Mouse (Mus musculus) embryonic fibroblast, embryonic 13.5 days (primary cell): ENCODE measurements around the gene Car14. TPM values are rescaled to one million over a fixed set of nuclear protein-coding genes. Genes with fewer than 3 reads are reported as not detected.
"Not testable (repeated sequence)": the region's sequence is repeated elsewhere in the genome, so short reads cannot be mapped to it uniquely, and the experiment has no call there.

Source experiments
- H3K27ac ChIP-seq: 2 replicates; pipeline ENCODE4 v1.5.1; 2012; ENCODE audit warnings: low read length, control low read depth, inconsistent platforms; ENCODE audit not compliant: insufficient read depth
- H3K4me1 ChIP-seq: 2 replicates; pipeline ENCODE4 v1.6.1; 2011; ENCODE audit warnings: low read length; ENCODE audit not compliant: control insufficient read depth, insufficient read depth
- H3K4me3 ChIP-seq: 2 replicates; pipeline ENCODE4 v1.5.1; 2011; ENCODE audit warnings: mild to moderate bottlenecking, control low read depth, low read length; ENCODE audit not compliant: insufficient read depth
- CTCF ChIP-seq: IDR thresholded peaks from 2 replicates; pipeline ENCODE4 v1.5.1; 2011; ENCODE audit warnings: mild to moderate bottlenecking, control low read depth, low read length, moderate library complexity, borderline replicate concordance; ENCODE audit not compliant: insufficient read depth
- POLR2A ChIP-seq: IDR thresholded peaks from 2 replicates; pipeline ENCODE4 v1.6.1; 2011; ENCODE audit warnings: low read depth, mild to moderate bottlenecking, control low read depth, low read length, moderate library complexity
- polyA plus RNA-seq: library from polyadenylated mRNA; stranded (reverse); fragments of >200 nt; gene quantifications from 2 replicates; pipeline ENCODE4 v1.2.4, GENCODE M21; 2011; ENCODE audit warnings: low read depth; ENCODE audit not compliant: missing spikeins, insufficient read length

Gene Car14
- polyA plus RNA-seq, 1 experiment: not detected

DNA sequence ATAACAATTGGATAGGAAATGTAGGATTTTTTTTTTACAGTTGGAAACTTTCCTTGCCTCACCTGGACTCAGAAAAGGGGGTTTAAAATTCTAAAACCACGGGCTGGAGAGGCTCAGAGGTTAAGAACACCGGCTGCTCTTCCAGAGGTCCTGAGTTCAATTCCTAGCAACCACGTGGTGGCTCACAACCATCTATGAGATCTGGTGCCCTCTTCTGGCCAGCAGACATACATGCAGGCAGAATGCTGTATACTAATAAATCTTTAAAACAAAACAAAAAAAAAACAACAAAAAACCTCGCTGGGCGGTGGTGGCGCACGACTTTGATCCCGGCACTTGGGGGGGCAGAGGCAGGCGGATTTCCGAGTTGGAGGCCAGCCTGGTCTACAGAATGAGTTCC lies 43.3 kb downstream of the Car14 start:
- TF ChIP-seq CTCF: no peak
- no peak for TF ChIP-seq POLR2A
- H3K4me1 ChIP-seq: peaks cover under 1% of the 10 kb centered on the region; the same call in 1 of the 2 replicates
- H3K4me3 ChIP-seq: no peak overlapping the region
- H3K27ac ChIP-seq: no peak overlapping the region

DNA sequence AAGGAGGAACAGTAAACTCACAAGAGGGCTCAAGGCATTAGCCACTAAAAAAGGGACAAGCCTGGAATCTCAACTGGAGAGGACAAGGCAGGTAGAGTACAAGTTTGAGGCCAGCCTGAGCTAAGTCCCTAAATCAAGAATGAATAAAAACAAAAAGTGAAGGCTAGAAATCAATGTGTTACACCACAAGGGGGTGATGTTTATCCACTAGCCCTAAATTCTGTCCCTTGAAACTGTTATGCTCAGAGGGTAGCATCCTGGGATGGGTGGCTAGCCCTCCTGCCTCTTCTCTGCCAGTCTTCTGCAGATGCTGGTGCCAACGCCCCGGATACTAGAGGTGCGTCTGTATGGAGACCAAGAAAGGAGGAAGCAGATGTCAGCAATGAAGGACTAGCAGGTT lies 44.2 kb downstream of the Car14 start:
- H3K27ac ChIP-seq: no peak overlapping the region
- TF ChIP-seq POLR2A (no peak), CTCF (no peak)
- no peak overlapping the region for H3K4me3 ChIP-seq
- H3K4me1 ChIP-seq: peaks cover 3% of the 10 kb centered on the region; the same call in 1 of the 2 replicates

- not testable (repeated sequence) for H3K4me3 ChIP-seq, H3K4me1 ChIP-seq
Observed at GRCm38 (mm10) chr3:95858278-95858677, 46.2 kb downstream of the Car14 start.

DNA sequence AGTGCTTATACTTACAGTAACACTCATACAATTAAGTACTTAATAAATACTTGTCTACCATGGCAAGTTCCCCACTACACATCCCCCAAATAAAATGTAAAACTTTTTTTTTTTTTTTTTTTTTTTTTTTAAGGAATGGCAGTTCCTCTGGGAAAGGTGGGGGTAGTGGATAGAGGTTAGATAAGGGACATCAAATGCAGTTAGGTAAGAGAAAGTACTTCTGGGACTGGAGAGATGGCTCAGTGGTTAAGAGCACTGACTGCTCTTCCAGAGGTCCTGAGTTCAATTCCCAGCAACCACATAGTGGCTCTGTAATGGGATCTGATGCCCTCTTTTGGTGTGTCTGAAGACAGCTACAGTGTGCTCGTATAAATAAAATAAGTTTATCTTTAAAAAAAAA lies 47.4 kb downstream of the Car14 start:
- not testable (repeated sequence) for H3K4me1 ChIP-seq, H3K27ac ChIP-seq

More at GRCm38 (mm10) chr3:95858278-95858677, 46.2 kb downstream of the Car14 start:
- not testable (repeated sequence) for H3K27ac ChIP-seq

GRCm38 (mm10) chr3:95856115-95856514 lies 48.4 kb downstream of the Car14 start:
- H3K27ac ChIP-seq: peak overlapping the region; percentile 69
- no peak for TF ChIP-seq CTCF
- no peak for TF ChIP-seq POLR2A
- H3K4me1 ChIP-seq: peaks cover 3% of the 10 kb centered on the region; the same call in 1 of the 2 replicates
- peak overlapping the region; percentile 11 for H3K4me3 ChIP-seq

More for the DNA sequence above, 47.4 kb downstream of the Car14 start:
- H3K4me3 ChIP-seq: not testable (repeated sequence)

DNA sequence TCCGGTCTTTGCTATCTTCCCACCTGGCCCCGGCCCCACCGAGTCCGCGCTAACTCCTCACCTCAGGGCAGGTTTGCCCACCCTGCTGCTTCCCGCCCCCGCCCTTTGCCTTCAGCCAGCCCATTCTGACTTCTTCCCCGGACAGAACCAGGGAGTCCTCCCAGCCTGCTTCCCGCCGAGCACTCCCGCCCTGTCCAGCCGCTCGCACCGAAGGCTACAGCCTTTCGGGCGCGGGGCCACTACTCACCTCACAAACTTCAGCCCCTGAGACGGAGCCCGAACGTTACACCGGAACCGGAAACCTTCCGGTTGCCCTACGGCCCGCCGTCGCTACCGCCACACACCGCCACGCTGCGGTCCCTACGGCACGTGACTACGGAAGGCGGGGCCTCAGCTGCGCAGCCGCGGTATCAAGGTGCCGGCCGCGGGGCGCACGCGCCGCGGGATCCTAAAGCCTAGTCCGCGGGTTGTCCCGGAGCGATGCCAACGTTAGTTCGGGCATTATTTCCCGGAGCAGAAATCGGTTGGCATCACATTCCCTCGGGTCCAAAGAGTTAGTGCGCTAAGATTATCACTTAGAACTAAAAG lies 48.9 kb downstream of the Car14 start, which contains the start of gene Prpf3:
Prpf3 (minus strand) TSS at position 384 of the 588 bp plus-strand sequence.
- peak within 1 kb of the TSS; percentile 92 for H3K4me3 ChIP-seq
- TF ChIP-seq POLR2A: peak; percentile 83; the same call in 1 of the 2 replicates
- TF ChIP-seq CTCF: no peak
- peak within 1 kb of the TSS; percentile 69 for H3K27ac ChIP-seq
- peaks cover 3% of the 10 kb centered on the region; the same call in 1 of the 2 replicates for H3K4me1 ChIP-seq

GRCm38 (mm10) chr3:95851317-95851716 lies 53.2 kb downstream of the Car14 start:
- Histone ChIP-seq H3K4me3 (no peak overlapping the region), H3K4me1 (peaks cover 3% of the 10 kb centered on the region; the same call in 1 of the 2 replicates), H3K27ac (no peak overlapping the region)
- TF ChIP-seq POLR2A: no peak
- no peak for TF ChIP-seq CTCF

DNA sequence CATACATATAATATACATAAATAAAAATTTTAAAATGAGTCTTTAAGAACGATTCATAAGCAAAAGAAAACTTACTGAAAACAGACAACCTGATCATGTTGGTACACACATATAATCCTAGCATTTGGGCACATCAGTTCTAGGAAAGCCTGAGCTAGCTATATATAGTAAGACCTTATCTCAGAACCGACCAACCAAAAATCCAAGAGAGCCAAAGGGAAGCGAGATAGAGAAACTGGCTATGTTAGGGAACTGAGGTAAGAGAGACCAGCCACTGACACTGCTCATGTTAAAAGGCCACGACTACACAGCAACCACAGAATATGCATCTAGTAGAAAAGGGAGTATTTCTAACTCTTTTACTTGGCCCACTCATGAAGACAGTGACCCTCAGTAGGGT lies 53.9 kb downstream of the Car14 start:
- no peak overlapping the region for H3K27ac ChIP-seq
- H3K4me1 ChIP-seq: no peaks in the 10 kb centered on the region
- H3K4me3 ChIP-seq: no peak overlapping the region
- TF ChIP-seq CTCF (no peak), POLR2A (no peak)

Other genes with a start within 250 kb of the Car14 start
- 109 and 118 TPM in 2 replicates for gene Mcl1, start 245.9 kb downstream of the Car14 start, polyA plus RNA-seq
- gene Adamtsl4, start 216.8 kb downstream of the Car14 start, polyA plus RNA-seq: 18.9 and 26.4 TPM in 2 replicates
- 155 and 327 TPM in 2 replicates for gene Ecm1, start 165.1 kb downstream of the Car14 start, polyA plus RNA-seq
- 36.7 and 37.5 TPM in 2 replicates for gene Tars2, start 144.5 kb downstream of the Car14 start, polyA plus RNA-seq
- gene Rprd2, start 85.8 kb downstream of the Car14 start, polyA plus RNA-seq: 32.2 and 37.1 TPM in 2 replicates
- gene Prpf3, start 48.8 kb downstream of the Car14 start, polyA plus RNA-seq: 37.4 and 37.7 TPM in 2 replicates
- gene Mrps21, start 33.2 kb downstream of the Car14 start, polyA plus RNA-seq: 171 and 236 TPM in 2 replicates
- 4.3 and 7.8 TPM in 2 replicates for gene Ciart, start 22.4 kb downstream of the Car14 start, polyA plus RNA-seq
- 18.7 and 23.6 TPM in 2 replicates for gene BC028528, start 12.7 kb downstream of the Car14 start, polyA plus RNA-seq
- gene Aph1a, start 10.7 kb downstream of the Car14 start, polyA plus RNA-seq: 63.3 and 79.1 TPM in 2 replicates
- 161 and 235 TPM in 2 replicates for gene Anp32e, start 24.6 kb upstream of the Car14 start, polyA plus RNA-seq
- 53.5 and 57.7 TPM in 2 replicates for gene Plekho1, start 91.3 kb upstream of the Car14 start, polyA plus RNA-seq
- 15.5 and 15.6 TPM in 2 replicates for gene Vps45, start 153.8 kb upstream of the Car14 start, polyA plus RNA-seq
- 26.0 and 30.0 TPM in 2 replicates for gene Otud7b, start 199.8 kb upstream of the Car14 start, polyA plus RNA-seq